Mouse (Mus musculus): ENCODE data around the gene Sh3d21.
A peak's percentile ranks its signal among the peaks of the same experiment; 100 is the strongest.
"Not testable (repeated sequence)": the region's sequence is repeated elsewhere in the genome, so short reads cannot be mapped to it uniquely, and the experiment has no call there.

GRCm38 (mm10) chr4:126170737-126171136 lies 7.4 kb upstream of the Sh3d21 start:
- not testable (repeated sequence) for TF ChIP-seq CTCF (IDR thresholded peaks at IDR 0.05)
- TF ChIP-seq EP300 (IDR thresholded peaks at IDR 0.05), result peak; percentile 71

Data from lung, postnatal 0 days (tissue).